ENCODE assay signal across 20 mouse cellular contexts in genomic region chr19:44748271-44748670, GRCm38 (mm10). TPM values are rescaled to one million over a fixed set of nuclear protein-coding genes. Genes with fewer than 3 reads are reported as not detected.
A peak's percentile ranks its signal among the peaks of the same experiment; 100 is the strongest.
DNase-seq lines count a peak whose midpoint lies in the region; ATAC-seq lines count a peak whose summit lies in the region.
"Had no signal": no experiment of that assay in that cellular context is flagged by ENCODE, and none has a peak within 500 bp of the region (broad histone marks: within the 10 kb centered on the region; RNA-seq: fewer than 3 reads in every experiment).

No protein-coding gene starts in this region.

- H3K9ac ChIP-seq in neural tube, embryonic 11.5 days (ENCODE audit: low read length) = no peak overlapping the region
- H3K9ac ChIP-seq: liver, embryonic 12.5 days; lung, embryonic 15.5 days had no signal

- peaks cover 100% of the 10 kb centered on the region for H3K27me3 ChIP-seq in hindbrain, embryonic 10.5 days (ENCODE audit: insufficient read depth, poor library complexity, severe bottlenecking)
- peaks cover 98% of the 10 kb centered on the region for H3K27me3 ChIP-seq in neural tube, embryonic 11.5 days (ENCODE audit: control insufficient read depth, insufficient read depth, low read length)
- H3K27me3 ChIP-seq: Patski had no signal

- H3K36me3 ChIP-seq in hindbrain, embryonic 10.5 days = no peaks in the 10 kb centered on the region
- H3K36me3 ChIP-seq in neural tube, embryonic 11.5 days (ENCODE audit: control insufficient read depth, insufficient read depth, low read length) = no peaks in the 10 kb centered on the region
- H3K36me3 ChIP-seq: liver, embryonic 12.5 days; lung, embryonic 15.5 days had no signal

- peak; percentile 89 for DNase-seq in heart, adult 11 months
- DNase-seq in heart, adult 8-10 months (ENCODE audit: low spot score) = no peak
- DNase-seq in hindbrain, embryonic 10.5 days (ENCODE audit: low spot score) = peak; percentile 36
- DNase-seq in kidney, adult 9 months = peak; percentile 55
- peak; percentile 38 for DNase-seq in neural tube, embryonic 11.5 days (ENCODE audit: low spot score)
- no peak for DNase-seq in Muller cell, postnatal 12 days (ENCODE audit: inconsistent ontology term)
- no peak for DNase-seq in urinary bladder, postnatal 36 days (ENCODE audit: low spot score in 2 of 2)
- DNase-seq in layer of hippocampus, adult 9-11 months = no peak
- DNase-seq: cerebellum, adult 2 months; heart, postnatal 36 days; thymus, adult 18-20 months had no signal

- no peak overlapping the region for H3K27ac ChIP-seq in hindbrain, embryonic 10.5 days
- no peak overlapping the region; the same call in none of the 2 replicates for H3K27ac ChIP-seq in neural tube, embryonic 11.5 days (ENCODE audit: low read depth, low read length)
- H3K27ac ChIP-seq: liver, embryonic 12.5 days; lung, embryonic 15.5 days had no signal

- peak overlapping the region; percentile 36 for H3K4me2 ChIP-seq in neural tube, embryonic 11.5 days (ENCODE audit: low read depth)
- H3K4me2 ChIP-seq: heart, embryonic 11.5 days; liver, embryonic 12.5 days; lung, embryonic 15.5 days had no signal

- H3K4me3 ChIP-seq in hindbrain, embryonic 10.5 days = peak overlapping the region; percentile 20
- H3K4me3 ChIP-seq in neural tube, embryonic 11.5 days (ENCODE audit: low read depth, low read length) = peak overlapping the region; percentile 13; the same call in 1 of the 2 replicates
- H3K4me3 ChIP-seq: liver, embryonic 12.5 days; lung, embryonic 15.5 days; megakaryocyte, embryonic 14.5 days had no signal

- H3K9me3 ChIP-seq in hindbrain, embryonic 10.5 days = no peaks in the 10 kb centered on the region
- H3K9me3 ChIP-seq in neural tube, embryonic 11.5 days (ENCODE audit: control insufficient read depth, low read length) = no peaks in the 10 kb centered on the region
- H3K9me3 ChIP-seq: liver, embryonic 12.5 days; lung, embryonic 15.5 days; megakaryocyte, embryonic 14.5 days had no signal

- peaks cover 65% of the 10 kb centered on the region for H3K4me1 ChIP-seq in hindbrain, embryonic 10.5 days (replicated peaks)
- no peaks in the 10 kb centered on the region for H3K4me1 ChIP-seq in neural tube, embryonic 11.5 days (ENCODE audit: control insufficient read depth, insufficient read depth, low read length)

- whole genome bisulfite sequencing in hindbrain, embryonic 10.5 days = 3% methylated on average over 5 of the region's 5 CpGs
- 1% methylated on average over 5 of the region's 5 CpGs for WGBS in neural tube, embryonic 11.5 days

- no peak for ATAC-seq in neural tube, embryonic 11.5 days (ENCODE audit: insufficient read depth, low FRiP score, low TSS enrichment)
- ATAC-seq: forebrain, embryonic 16.5 days; intestine, postnatal 0 days; liver, embryonic 12.5 days; Patski had no signal

RNA-seq across cellular contexts. Expression of gene Pax2, which starts 7.6 kb away (rescaled TPM):
- not detected for total RNA-seq in heart, adult 8-10 months (2022)
- polyA plus RNA-seq in hindbrain, embryonic 10.5 days (2016; fragmentation: Nextera tagmentation; extraction: Ambion mirVana) = 3.2 and 8.2 TPM in 2 replicates
- polyA plus RNA-seq in neural tube, embryonic 11.5 days (2014; fragmentation: Nextera tagmentation; extraction: Ambion mirVana) = 7.4 and 8.0 TPM in 2 replicates
- total RNA-seq: common myeloid progenitor, adult 5-6 weeks; gastrocnemius, adult 8-10 months; heart, postnatal 36 days had no signal
- polyA plus RNA-seq: forebrain, embryonic 16.5 days; heart, embryonic 11.5 days; intestine, postnatal 0 days; liver, embryonic 12.5 days had no signal

Comparison
In these comparisons a context has a peak if more than half of its experiments do, and no peak if none do; other contexts are left out.
1. DNase-seq: peak in heart, adult 11 months (single experiment), hindbrain, embryonic 10.5 days (single experiment), kidney, adult 9 months (single experiment) and neural tube, embryonic 11.5 days (single experiment); none in heart, adult 8-10 months (single experiment), Muller cell, postnatal 12 days (single experiment), urinary bladder, postnatal 36 days (0 of 2) and layer of hippocampus, adult 9-11 months (single experiment).